In the genomic region with DNA sequence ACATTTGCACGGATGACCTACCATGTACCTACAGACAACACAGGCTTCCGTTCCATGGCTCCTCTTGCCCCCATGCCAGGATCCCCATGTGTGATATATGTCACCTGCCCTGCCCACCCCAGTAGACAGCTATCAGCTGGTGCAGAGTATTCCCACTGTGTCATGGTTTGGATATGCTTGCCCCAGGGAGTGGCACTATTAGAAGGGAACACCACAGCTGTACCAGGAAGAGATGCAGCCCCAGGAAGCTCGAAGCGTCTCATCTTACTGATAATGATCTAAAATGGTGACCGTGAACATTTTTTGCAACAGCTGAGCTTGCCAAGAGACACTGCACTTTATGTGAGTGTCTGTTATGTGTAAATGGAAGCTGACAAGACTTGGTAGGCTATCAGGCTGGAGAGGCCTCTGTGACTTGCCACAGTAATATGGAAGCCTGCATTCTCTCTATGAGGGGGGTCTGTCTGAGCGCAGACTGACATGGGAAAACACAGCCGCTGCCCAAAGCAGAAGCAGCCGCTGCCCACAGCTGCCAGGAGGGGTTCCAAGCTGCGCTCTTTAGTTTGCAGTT, we compare ENCODE assay signal across 26 mouse cellular contexts. TPM values are rescaled to one million over a fixed set of nuclear protein-coding genes. Genes with fewer than 3 reads are reported as not detected.
DNase-seq lines count a peak whose midpoint lies in the region; ATAC-seq and TF ChIP-seq lines count a peak whose summit lies in the region.
"Had no signal": no experiment of that assay in that cellular context is flagged by ENCODE, and none has a peak within 500 bp of the region (broad histone marks: within the 10 kb centered on the region; RNA-seq: fewer than 3 reads in every experiment).

No protein-coding gene starts in this region.

- H3K27me3 ChIP-seq in limb, embryonic 13.5 days: peaks cover 5% of the 10 kb centered on the region; the same call in 1 of the 2 replicates
- H3K27me3 ChIP-seq in limb, embryonic 10.5 days (ENCODE audit: low read depth, poor library complexity, severe bottlenecking): peaks cover 15% of the 10 kb centered on the region
- H3K27me3 ChIP-seq in embryonic facial prominence, embryonic 15.5 days: 0 out of 2 replicates have a peak, but pooled peaks cover 3% of the 10 kb centered on the region
- H3K27me3 ChIP-seq in myocyte (ENCODE audit: control insufficient read depth, insufficient read depth, insufficient read length): no peaks in the 10 kb centered on the region
- H3K27me3 ChIP-seq: embryonic facial prominence, embryonic 12.5 days; forebrain, embryonic 13.5 days; Patski had no signal

- H3K36me3 ChIP-seq in limb, embryonic 13.5 days: no peaks in the 10 kb centered on the region
- no peaks in the 10 kb centered on the region for H3K36me3 ChIP-seq in limb, embryonic 10.5 days
- H3K36me3 ChIP-seq in embryonic facial prominence, embryonic 15.5 days: no peaks in the 10 kb centered on the region
- H3K36me3 ChIP-seq in myocyte (ENCODE audit: control insufficient read depth, insufficient read depth): no peaks in the 10 kb centered on the region
- H3K36me3 ChIP-seq: embryonic facial prominence, embryonic 12.5 days; forebrain, embryonic 10.5 days; hindbrain, embryonic 12.5 days; hindbrain, embryonic 15.5 days had no signal

- no peak for TF ChIP-seq POLR2A in myocyte (IDR thresholded peaks at IDR 0.05; ENCODE audit: insufficient read length, low read depth)

- H3K4me1 ChIP-seq in limb, embryonic 13.5 days: peaks cover 9% of the 10 kb centered on the region; the same call in 1 of the 2 replicates
- H3K4me1 ChIP-seq in limb, embryonic 10.5 days: peaks cover 10% of the 10 kb centered on the region
- peaks cover 9% of the 10 kb centered on the region for H3K4me1 ChIP-seq in embryonic facial prominence, embryonic 15.5 days
- H3K4me1 ChIP-seq: forebrain, embryonic 13.5 days; hindbrain, embryonic 12.5 days had no signal

- no peak overlapping the region for H3K9ac ChIP-seq in limb, embryonic 13.5 days
- H3K9ac ChIP-seq in embryonic facial prominence, embryonic 15.5 days: no peak overlapping the region
- H3K9ac ChIP-seq: embryonic facial prominence, embryonic 12.5 days; forebrain, embryonic 13.5 days; hindbrain, embryonic 12.5 days; hindbrain, embryonic 15.5 days had no signal

- DNase-seq in limb, embryonic 10.5 days (ENCODE audit: low spot score): no peak
- no peak for DNase-seq in frontal cortex, postnatal 25 days (ENCODE audit: low spot score in 2 of 2)
- DNase-seq in adipocyte (ENCODE audit: low spot score): no peak
- DNase-seq: adrenal gland, adult 2 months; adrenal gland, postnatal 14 days; cerebellum, adult 11-12 months; cerebellum, adult 8-10 months; cerebellum, postnatal 10 days; cerebellum, postnatal 36 days; gastrocnemius, adult 2 months; gastrocnemius, postnatal 14 days; heart, adult 11 months; kidney, adult 11 months had no signal

- WGBS in limb, embryonic 13.5 days: 77% methylated on average over 9 of the region's 9 CpGs
- 89% methylated on average over 9 of the region's 9 CpGs for WGBS in limb, embryonic 10.5 days
- 65% methylated on average over 9 of the region's 9 CpGs for WGBS in embryonic facial prominence, embryonic 15.5 days

- no peak overlapping the region for H3ac ChIP-seq in myocyte (ENCODE audit: control insufficient read depth, insufficient read length)

- H3K79me2 ChIP-seq in myocyte (ENCODE audit: control insufficient read depth, insufficient read depth): no peaks in the 10 kb centered on the region

- H3K27ac ChIP-seq in limb, embryonic 13.5 days: no peak overlapping the region
- no peak overlapping the region for H3K27ac ChIP-seq in limb, embryonic 10.5 days
- H3K27ac ChIP-seq in embryonic facial prominence, embryonic 15.5 days (replicated peaks): no peak overlapping the region
- H3K27ac ChIP-seq: embryonic facial prominence, embryonic 12.5 days; forebrain, embryonic 10.5 days; forebrain, embryonic 13.5 days; gastrocnemius, adult 2 months; hindbrain, embryonic 12.5 days; hindbrain, embryonic 15.5 days had no signal

- no peak overlapping the region for H3K4me2 ChIP-seq in limb, embryonic 13.5 days (replicated peaks)
- no peak overlapping the region for H3K4me2 ChIP-seq in embryonic facial prominence, embryonic 15.5 days (replicated peaks)
- peak overlapping the region; percentile 37 for H3K4me2 ChIP-seq in myocyte (ENCODE audit: low read depth)
- H3K4me2 ChIP-seq: embryonic facial prominence, embryonic 12.5 days; forebrain, embryonic 13.5 days; heart, embryonic 11.5 days; hindbrain, embryonic 12.5 days; hindbrain, embryonic 15.5 days had no signal

- no peaks in the 10 kb centered on the region for H3K9me3 ChIP-seq in limb, embryonic 13.5 days
- H3K9me3 ChIP-seq in limb, embryonic 10.5 days (replicated peaks): no peaks in the 10 kb centered on the region
- H3K9me3 ChIP-seq in embryonic facial prominence, embryonic 15.5 days (replicated peaks): no peaks in the 10 kb centered on the region
- H3K9me3 ChIP-seq: embryonic facial prominence, embryonic 12.5 days; forebrain, embryonic 10.5 days; forebrain, embryonic 13.5 days; hindbrain, embryonic 12.5 days; hindbrain, embryonic 15.5 days had no signal

- ATAC-seq in limb, embryonic 13.5 days (ENCODE audit: low FRiP score, low read depth): peak; percentile 44; the same call in 1 of the 2 replicates
- peak; percentile 39; the same call in 1 of the 2 replicates for ATAC-seq in embryonic facial prominence, embryonic 15.5 days (ENCODE audit: insufficient number of reproducible peaks, low FRiP score, low TSS enrichment, low read depth)
- ATAC-seq: forebrain, embryonic 13.5 days; forebrain, embryonic 16.5 days; Patski had no signal

- no peak overlapping the region for H3K4me3 ChIP-seq in limb, embryonic 13.5 days
- no peak overlapping the region for H3K4me3 ChIP-seq in limb, embryonic 10.5 days
- H3K4me3 ChIP-seq in embryonic facial prominence, embryonic 15.5 days (replicated peaks): no peak overlapping the region
- H3K4me3 ChIP-seq in myocyte: no peak overlapping the region
- H3K4me3 ChIP-seq: embryonic facial prominence, embryonic 12.5 days; forebrain, embryonic 10.5 days; forebrain, embryonic 13.5 days; gastrocnemius, adult 2 months; hindbrain, embryonic 12.5 days; hindbrain, embryonic 15.5 days had no signal

TF ChIP-seq in myocyte, 11 proteins besides CTCF, POLR2A, EP300 and RAD21:
- no peak for TF ChIP-seq POLR2AphosphoS2 (IDR thresholded peaks at IDR 0.05; ENCODE audit: insufficient read length, low read depth)
- TF ChIP-seq MYOD1 (IDR thresholded peaks at IDR 0.05; ENCODE audit: control insufficient read depth in 1 of 3, insufficient read length in 2 of 3, low read depth in 2 of 3): peak in 2 of 3 experiments; percentile 75 to 94
- peak; percentile 83 for TF ChIP-seq TCF3 (IDR thresholded peaks at IDR 0.05; ENCODE audit: insufficient read length, low read depth)
- no peak for TF ChIP-seq MAX (IDR thresholded peaks at IDR 0.05; ENCODE audit: low read depth)
- TF ChIP-seq SRF (IDR thresholded peaks at IDR 0.05; ENCODE audit: control insufficient read depth, insufficient read length, low read depth): no peak
- TF ChIP-seq TCF12 (IDR thresholded peaks at IDR 0.05; ENCODE audit: insufficient read depth, poor library complexity, severe bottlenecking): peak; percentile 83
- TF ChIP-seq REST (IDR thresholded peaks at IDR 0.05; ENCODE audit: insufficient read depth, insufficient read length): no peak
- no peak for TF ChIP-seq E2F4 (IDR thresholded peaks at IDR 0.05; ENCODE audit: insufficient read depth)
- TF ChIP-seq MYOG (IDR thresholded peaks at IDR 0.05; ENCODE audit: control insufficient read depth in 1 of 3, insufficient read depth in 1 of 3, insufficient read length in 2 of 3, low read depth in 2 of 3): peak; percentile 61 to 88 (median 81)
- TF ChIP-seq USF1 (IDR thresholded peaks at IDR 0.05; ENCODE audit: low read depth): no peak

RNA-seq across cellular contexts. Expression of a gene that starts 36.4 kb away (rescaled TPM):
- not detected in 2 replicates for polyA plus RNA-seq in limb, embryonic 13.5 days (2015; fragmentation: Nextera tagmentation; extraction: Ambion mirVana)
- not detected in 2 replicates for polyA plus RNA-seq in limb, embryonic 10.5 days (2016; fragmentation: Nextera tagmentation; extraction: Ambion mirVana)
- 1.3 and 1.5 TPM in 2 replicates for polyA plus RNA-seq in embryonic facial prominence, embryonic 15.5 days (2015; fragmentation: Nextera tagmentation; extraction: Ambion mirVana)
- polyA plus RNA-seq in myocyte (2012; fragmentation: generic; extraction: Trizol): not detected
- polyA plus RNA-seq: adrenal gland, adult 2 months; embryonic facial prominence, embryonic 12.5 days; forebrain, embryonic 10.5 days; heart, embryonic 11.5 days; heart, embryonic 14.5 days; intestine, embryonic 14.5 days; Patski had no signal
